Mouse (Mus musculus): Measurements from ENCODE around the gene Eef1akmt1.

DNA sequence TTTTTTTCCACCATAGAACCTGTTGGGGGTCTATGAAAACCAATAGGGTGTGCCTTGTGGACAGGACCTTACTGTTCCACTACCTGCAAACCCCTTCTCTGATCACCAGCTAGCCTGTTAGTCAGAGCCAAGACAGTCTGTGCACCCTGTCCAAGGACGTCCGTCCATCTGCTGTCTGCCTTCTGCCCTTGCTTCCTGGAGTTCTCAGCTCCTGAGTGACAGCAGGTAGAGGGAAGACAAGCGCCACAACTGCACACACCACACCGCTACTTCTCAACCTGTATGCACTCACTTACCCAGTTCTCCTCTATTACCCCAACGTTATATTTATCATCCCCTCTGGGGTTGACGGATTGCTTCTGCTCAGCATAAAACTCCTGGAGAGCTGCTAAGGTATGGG is 5.8 kb downstream of the Eef1akmt1 start:
- no peak for TF ChIP-seq CTCF (IDR thresholded peaks at IDR 0.05; ENCODE audit: borderline replicate concordance, extremely low read depth, insufficient read depth, insufficient read length)
- no peak for TF ChIP-seq POLR2A (IDR thresholded peaks at IDR 0.05; ENCODE audit: borderline replicate concordance, extremely low read depth, insufficient read depth, insufficient read length, poor library complexity, severe bottlenecking)

Measured in brain, embryonic 14.5 days (tissue).